Mouse (Mus musculus) stomach, embryonic 14.5 days (tissue): ENCODE measurements around the gene Dixdc1. TPM values are rescaled to one million over a fixed set of nuclear protein-coding genes. Genes with fewer than 3 reads are reported as not detected.
A peak's percentile ranks its signal among the peaks of the same experiment; 100 is the strongest.

Experiments
- ATAC-seq: fragments of 200-750 bp; cut with Nextera tagmentation; 2 replicates; pipeline ENCODE4 v1.8.0; 2017; ENCODE audit warnings: low read depth, moderate TSS enrichment; ENCODE audit not compliant: insufficient number of reproducible peaks, insufficient read depth, low FRiP score
- H3K27ac ChIP-seq: fragments of 300-500 bp; sonication (generic); 2 replicates; pipeline ENCODE4 v1.5.1; 2014; ENCODE audit warnings: mild to moderate bottlenecking, low read length, moderate library complexity, mixed read lengths
- H3K27me3 ChIP-seq: fragments of 300-500 bp; sonication (generic); 2 replicates; pipeline ENCODE4 v1.6.1; 2014; ENCODE audit warnings: low read length, control low read depth, mixed read lengths; ENCODE audit not compliant: control insufficient read depth, insufficient read depth
- H3K36me3 ChIP-seq: fragments of 300-500 bp; sonication (generic); 2 replicates; pipeline ENCODE4 v1.6.1; 2014; ENCODE audit warnings: mild to moderate bottlenecking, control low read depth, low read length, moderate library complexity, mixed read lengths; ENCODE audit not compliant: control insufficient read depth, insufficient read depth
- H3K4me1 ChIP-seq: fragments of 300-500 bp; sonication (generic); 2 replicates; pipeline ENCODE4 v1.6.1; 2014; ENCODE audit warnings: low read length, control low read depth, mixed read lengths; ENCODE audit not compliant: control insufficient read depth, insufficient read depth
- H3K4me2 ChIP-seq: fragments of 300-500 bp; sonication (generic); replicated peaks from 2 replicates; pipeline ENCODE4 v1.6.1; 2014; ENCODE audit warnings: low read depth, low read length, control low read depth
- H3K4me3 ChIP-seq: fragments of 300-500 bp; sonication (generic); 2 replicates; pipeline ENCODE4 v1.5.1; 2014; ENCODE audit warnings: low read depth, low read length, control low read depth
- H3K9ac ChIP-seq: fragments of 300-500 bp; sonication (generic); replicated peaks from 2 replicates; pipeline ENCODE4 v1.6.1; 2014; ENCODE audit warnings: low read depth, mild to moderate bottlenecking, control low read depth, low read length, moderate library complexity, mixed read lengths
- H3K9me3 ChIP-seq: fragments of 300-500 bp; sonication (generic); 2 replicates; pipeline ENCODE4 v1.6.1; 2016; ENCODE audit warnings: low read depth, low read length, control low read depth; ENCODE audit not compliant: control insufficient read depth
- WGBS: fragments of 180-500 bp; shearing (Covaris S2); extraction: QIAGEN DNeasy Blood & Tissue Kit; methylation state at CpG from one replicate; pipeline ENCODE4 v1.1.7; 2014; 5-methylcytosine and 5-hydroxymethylcytosine counted together
- polyA plus RNA-seq: library from polyadenylated mRNA; unstranded; fragments of >200 nt; fragmentation: Nextera tagmentation; extraction: Ambion mirVana; gene quantifications from 2 replicates; pipeline ENCODE4 v1.2.1, GENCODE M21; 2014

Dixdc1 gene
- polyA plus RNA-seq, 1 experiment from 2014 or later, result 12.7 TPM

- Histone ChIP-seq H3K27me3 (no peaks in the 10 kb centered on the region), H3K4me1 (0 out of 2 replicates have a peak, but pooled peaks cover 4% of the 10 kb centered on the region), H3K9me3 (no peaks in the 10 kb centered on the region), H3K4me2 (no peak overlapping the region), H3K9ac (no peak overlapping the region), H3K27ac (no peak overlapping the region), H3K36me3 (no peaks in the 10 kb centered on the region), H3K4me3 (no peak overlapping the region)
- WGBS, result 54% methylated on average over 11 of the region's 11 CpGs
- peak; percentile 7; the same call in 1 of the 2 replicates for ATAC-seq
These were observed 38.2 kb downstream of the Dixdc1 start for GRCm38 (mm10) chr9:50700921-50701691.

GRCm38 (mm10) chr9:50698418-50699409 is 40.6 kb downstream of the Dixdc1 start:
- no peak overlapping the region for H3K27ac ChIP-seq

GRCm38 (mm10) chr9:50697706-50698041 is 41.6 kb downstream of the Dixdc1 start:
- Histone ChIP-seq H3K4me1 (0 out of 2 replicates have a peak, but pooled peaks cover 8% of the 10 kb centered on the region), H3K36me3 (no peaks in the 10 kb centered on the region), H3K9ac (no peak overlapping the region), H3K4me3 (peak overlapping the region; percentile 17; the same call in 1 of the 2 replicates), H3K27me3 (no peaks in the 10 kb centered on the region), H3K27ac (no peak overlapping the region), H3K9me3 (no peaks in the 10 kb centered on the region), H3K4me2 (peak overlapping the region; percentile 99)
- ATAC-seq, result peak; percentile 50
- 2% methylated on average over 12 of the region's 12 CpGs for WGBS

More at GRCm38 (mm10) chr9:50698418-50699409, 40.6 kb downstream of the Dixdc1 start:
- Histone ChIP-seq H3K4me3 (peak overlapping the region; percentile 58), H3K9ac (peak overlapping the region; percentile 34; the same call in 1 of the 2 replicates), H3K36me3 (no peaks in the 10 kb centered on the region), H3K9me3 (no peaks in the 10 kb centered on the region), H3K4me2 (peak overlapping the region; percentile 99), H3K4me1 (0 out of 2 replicates have a peak, but pooled peaks cover 4% of the 10 kb centered on the region), H3K27me3 (no peaks in the 10 kb centered on the region)
- WGBS, result under 1% methylated on average over 63 of the region's 70 CpGs
- peak; percentile 56 for ATAC-seq

GRCm38 (mm10) chr9:50696851-50697705 is 42.2 kb downstream of the Dixdc1 start:
- Histone ChIP-seq H3K27me3 (no peaks in the 10 kb centered on the region), H3K36me3 (no peaks in the 10 kb centered on the region), H3K4me1 (0 out of 2 replicates have a peak, but pooled peaks cover 8% of the 10 kb centered on the region), H3K27ac (no peak overlapping the region), H3K9me3 (no peaks in the 10 kb centered on the region), H3K4me3 (peak overlapping the region; percentile 17; the same call in 1 of the 2 replicates), H3K4me2 (peak overlapping the region; percentile 99), H3K9ac (no peak overlapping the region)
- 52% methylated on average over 12 of the region's 12 CpGs for WGBS
- ATAC-seq, result no peak

- H3K9ac ChIP-seq, result no peak overlapping the region
- no peak for ATAC-seq
- H3K27me3 ChIP-seq, result no peaks in the 10 kb centered on the region
- H3K36me3 ChIP-seq, result no peaks in the 10 kb centered on the region
- no peak overlapping the region for H3K4me2 ChIP-seq
- H3K27ac ChIP-seq, result no peak overlapping the region
- no peak overlapping the region for H3K4me3 ChIP-seq
- 0 out of 2 replicates have a peak, but pooled peaks cover 8% of the 10 kb centered on the region for H3K4me1 ChIP-seq
- WGBS, result 84% methylated on average over 6 of the region's 6 CpGs
- H3K9me3 ChIP-seq, result no peaks in the 10 kb centered on the region
These were observed 44.2 kb downstream of the Dixdc1 start for GRCm38 (mm10) chr9:50695153-50695552.

GRCm38 (mm10) chr9:50693631-50694030 is 45.7 kb downstream of the Dixdc1 start:
- WGBS, result 26% methylated on average over 10 of the region's 10 CpGs
- Histone ChIP-seq H3K4me3 (0 out of 2 replicates have a peak overlapping the region, but pooled peaks have one; percentile 6), H3K27ac (no peak overlapping the region), H3K4me1 (0 out of 2 replicates have a peak, but pooled peaks cover 8% of the 10 kb centered on the region), H3K36me3 (no peaks in the 10 kb centered on the region), H3K9me3 (no peaks in the 10 kb centered on the region), H3K4me2 (peak overlapping the region; percentile 36; the same call in 1 of the 2 replicates), H3K9ac (no peak overlapping the region), H3K27me3 (no peaks in the 10 kb centered on the region)
- peak; percentile 69; the same call in 1 of the 2 replicates for ATAC-seq

GRCm38 (mm10) chr9:50692626-50693580 is 46.4 kb downstream of the Dixdc1 start:
- no peaks in the 10 kb centered on the region; the same call in 1 of the 2 replicates for H3K36me3 ChIP-seq
- 0 out of 2 replicates have a peak, but pooled peaks cover 8% of the 10 kb centered on the region for H3K4me1 ChIP-seq
- peak overlapping the region; percentile 36 for H3K4me2 ChIP-seq
- H3K27ac ChIP-seq, result no peak overlapping the region
- ATAC-seq, result 0 out of 2 replicates have a peak, but pooled peaks have one; percentile 70
- no peaks in the 10 kb centered on the region for H3K9me3 ChIP-seq
- no peaks in the 10 kb centered on the region for H3K27me3 ChIP-seq
- 0 out of 2 replicates have a peak overlapping the region, but pooled peaks have one; percentile 1 for H3K9ac ChIP-seq
- WGBS, result 27% methylated on average over 13 of the region's 13 CpGs
- 0 out of 2 replicates have a peak overlapping the region, but pooled peaks have one; percentile 6 for H3K4me3 ChIP-seq
